Mouse (Mus musculus): ENCODE data around the gene Zfp708. TPM values are rescaled to one million over a fixed set of nuclear protein-coding genes. Genes with fewer than 3 reads are reported as not detected.
"Not testable (repeated sequence)": the region's sequence is repeated elsewhere in the genome, so short reads cannot be mapped to it uniquely, and the experiment has no call there.

The Zfp708 gene
- 0.10 and 0.14 TPM in 2 replicates for polyA plus RNA-seq (2012; rRNA removed)

- DNase-seq: no peak
- WGBS: 87% methylated on average over 10 of the region's 10 CpGs
- TF ChIP-seq POLR2A (IDR thresholded peaks at IDR 0.05; ENCODE audit: borderline replicate concordance, extremely low read depth, low read depth, low read length): no peak
- H3K4me3 ChIP-seq (replicated peaks; ENCODE audit: extremely low read depth, low read depth, low read length): no peak within 1 kb of the TSS
- H3K4me1 ChIP-seq (ENCODE audit: control insufficient read depth, insufficient read depth, low read length): no peaks in the 10 kb centered on the region
Measured at GRCm38 (mm10) chr13:67097876-67098275, at the start of gene Zfp708. Gene Zfp708, minus strand, starts transcription at chr13:67097976.

GRCm38 (mm10) chr13:67128038-67128721 is 30.4 kb upstream of the Zfp708 start:
- WGBS: 1% methylated on average over 18 of the region's 18 CpGs
- DNase-seq: peak; percentile 85
- H3K4me1 ChIP-seq (ENCODE audit: control insufficient read depth, insufficient read depth, low read length): peaks cover 2% of the 10 kb centered on the region; the same call in 1 of the 2 replicates
- TF ChIP-seq POLR2A (IDR thresholded peaks at IDR 0.05; ENCODE audit: borderline replicate concordance, extremely low read depth, low read depth, low read length) (no peak), CTCF (IDR thresholded peaks at IDR 0.05; ENCODE audit: insufficient read depth, low read length) (no peak)
- H3K4me3 ChIP-seq (replicated peaks; ENCODE audit: extremely low read depth, low read depth, low read length): peak overlapping the region; percentile 94

- not testable (repeated sequence) for DNase-seq; H3K4me1 ChIP-seq (ENCODE audit: control insufficient read depth, insufficient read depth, low read length); H3K4me3 ChIP-seq (replicated peaks; ENCODE audit: extremely low read depth, low read depth, low read length)
- 75% methylated on average over 10 of the region's 10 CpGs for WGBS
Measured at GRCm38 (mm10) chr13:67127507-67127906, 29.7 kb upstream of the Zfp708 start.

- Histone ChIP-seq H3K4me1 (ENCODE audit: control insufficient read depth, insufficient read depth, low read length) (peaks cover 2% of the 10 kb centered on the region; the same call in 1 of the 2 replicates), H3K4me3 (replicated peaks; ENCODE audit: extremely low read depth, low read depth, low read length) (no peak overlapping the region)
- WGBS: 89% methylated on average over 1 of the region's 1 CpGs
- TF ChIP-seq CTCF (IDR thresholded peaks at IDR 0.05; ENCODE audit: insufficient read depth, low read length): no peak
- TF ChIP-seq POLR2A (IDR thresholded peaks at IDR 0.05; ENCODE audit: borderline replicate concordance, extremely low read depth, low read depth, low read length): no peak
- no peak for DNase-seq
Measured at GRCm38 (mm10) chr13:67124460-67124859, 26.7 kb upstream of the Zfp708 start.

GRCm38 (mm10) chr13:67121360-67121759 is 23.6 kb upstream of the Zfp708 start, which contains the start of gene Zfp759:
Gene Zfp759, plus strand, starts transcription at chr13:67121660.
- H3K4me1 ChIP-seq (ENCODE audit: control insufficient read depth, insufficient read depth, low read length); DNase-seq; H3K4me3 ChIP-seq (replicated peaks; ENCODE audit: extremely low read depth, low read depth, low read length): not testable (repeated sequence)

- WGBS: 90% methylated on average over 8 of the region's 8 CpGs
- H3K4me1 ChIP-seq (ENCODE audit: control insufficient read depth, insufficient read depth, low read length); DNase-seq; H3K4me3 ChIP-seq (replicated peaks; ENCODE audit: extremely low read depth, low read depth, low read length): not testable (repeated sequence)
Measured at GRCm38 (mm10) chr13:67116163-67116562, 18.4 kb upstream of the Zfp708 start, which contains the start of gene Rslcan18. Gene Rslcan18, minus strand, starts transcription at chr13:67116263.

- WGBS: 84% methylated on average over 2 of the region's 2 CpGs
- no peak for DNase-seq
- no peaks in the 10 kb centered on the region for H3K4me1 ChIP-seq (ENCODE audit: control insufficient read depth, insufficient read depth, low read length)
- TF ChIP-seq CTCF (IDR thresholded peaks at IDR 0.05; ENCODE audit: insufficient read depth, low read length): no peak
- TF ChIP-seq POLR2A (IDR thresholded peaks at IDR 0.05; ENCODE audit: borderline replicate concordance, extremely low read depth, low read depth, low read length): no peak
- H3K4me3 ChIP-seq (replicated peaks; ENCODE audit: extremely low read depth, low read depth, low read length): no peak overlapping the region
Measured at GRCm38 (mm10) chr13:67113287-67113686, 15.5 kb upstream of the Zfp708 start.

GRCm38 (mm10) chr13:67112096-67112495 is 14.3 kb upstream of the Zfp708 start:
- Histone ChIP-seq H3K4me1 (ENCODE audit: control insufficient read depth, insufficient read depth, low read length) (0 out of 2 replicates have a peak, but pooled peaks cover 2% of the 10 kb centered on the region), H3K4me3 (replicated peaks; ENCODE audit: extremely low read depth, low read depth, low read length) (no peak overlapping the region)
- 80% methylated on average over 12 of the region's 12 CpGs for WGBS
- peak; percentile 22 for DNase-seq
- TF ChIP-seq POLR2A (IDR thresholded peaks at IDR 0.05; ENCODE audit: borderline replicate concordance, extremely low read depth, low read depth, low read length): no peak
- TF ChIP-seq CTCF (IDR thresholded peaks at IDR 0.05; ENCODE audit: insufficient read depth, low read length): no peak

- WGBS: 3% methylated on average over 9 of the region's 9 CpGs
- TF ChIP-seq POLR2A (IDR thresholded peaks at IDR 0.05; ENCODE audit: borderline replicate concordance, extremely low read depth, low read depth, low read length): no peak
- peak; percentile 52 for TF ChIP-seq CTCF (IDR thresholded peaks at IDR 0.05; ENCODE audit: insufficient read depth, low read length)
- peak overlapping the region; percentile 91 for H3K4me3 ChIP-seq (replicated peaks; ENCODE audit: extremely low read depth, low read depth, low read length)
- peak; percentile 36 for DNase-seq
- H3K4me1 ChIP-seq (ENCODE audit: control insufficient read depth, insufficient read depth, low read length): 0 out of 2 replicates have a peak, but pooled peaks cover 2% of the 10 kb centered on the region
Measured at GRCm38 (mm10) chr13:67108821-67109206, 11.0 kb upstream of the Zfp708 start.

- TF ChIP-seq CTCF (IDR thresholded peaks at IDR 0.05; ENCODE audit: insufficient read depth, low read length) (peak; percentile 45), POLR2A (IDR thresholded peaks at IDR 0.05; ENCODE audit: borderline replicate concordance, extremely low read depth, low read depth, low read length) (peak; percentile 48; the same call in 1 of the 2 replicates)
- Histone ChIP-seq H3K4me1 (ENCODE audit: control insufficient read depth, insufficient read depth, low read length) (0 out of 2 replicates have a peak, but pooled peaks cover 2% of the 10 kb centered on the region), H3K4me3 (replicated peaks; ENCODE audit: extremely low read depth, low read depth, low read length) (peak within 1 kb of the TSS; percentile 91)
- DNase-seq: peak; percentile 80
- WGBS: under 1% methylated on average over 17 of the region's 17 CpGs
Measured at GRCm38 (mm10) chr13:67108194-67108820, 10.5 kb upstream of the Zfp708 start, which contains the start of gene Gm28557. Gene Gm28557, minus strand, starts transcription at chr13:67108604.

All from lung, adult 2 months (tissue).